Mouse (Mus musculus) right cerebral cortex, adult 18-20 months (tissue): ENCODE data around the gene Eefsec.

Experiments
- DNase-seq: peaks from one replicate; pipeline ENCODE4 v3.0.0; 2022; ENCODE audit warnings: mixed read lengths

Gene Eefsec

DNA sequence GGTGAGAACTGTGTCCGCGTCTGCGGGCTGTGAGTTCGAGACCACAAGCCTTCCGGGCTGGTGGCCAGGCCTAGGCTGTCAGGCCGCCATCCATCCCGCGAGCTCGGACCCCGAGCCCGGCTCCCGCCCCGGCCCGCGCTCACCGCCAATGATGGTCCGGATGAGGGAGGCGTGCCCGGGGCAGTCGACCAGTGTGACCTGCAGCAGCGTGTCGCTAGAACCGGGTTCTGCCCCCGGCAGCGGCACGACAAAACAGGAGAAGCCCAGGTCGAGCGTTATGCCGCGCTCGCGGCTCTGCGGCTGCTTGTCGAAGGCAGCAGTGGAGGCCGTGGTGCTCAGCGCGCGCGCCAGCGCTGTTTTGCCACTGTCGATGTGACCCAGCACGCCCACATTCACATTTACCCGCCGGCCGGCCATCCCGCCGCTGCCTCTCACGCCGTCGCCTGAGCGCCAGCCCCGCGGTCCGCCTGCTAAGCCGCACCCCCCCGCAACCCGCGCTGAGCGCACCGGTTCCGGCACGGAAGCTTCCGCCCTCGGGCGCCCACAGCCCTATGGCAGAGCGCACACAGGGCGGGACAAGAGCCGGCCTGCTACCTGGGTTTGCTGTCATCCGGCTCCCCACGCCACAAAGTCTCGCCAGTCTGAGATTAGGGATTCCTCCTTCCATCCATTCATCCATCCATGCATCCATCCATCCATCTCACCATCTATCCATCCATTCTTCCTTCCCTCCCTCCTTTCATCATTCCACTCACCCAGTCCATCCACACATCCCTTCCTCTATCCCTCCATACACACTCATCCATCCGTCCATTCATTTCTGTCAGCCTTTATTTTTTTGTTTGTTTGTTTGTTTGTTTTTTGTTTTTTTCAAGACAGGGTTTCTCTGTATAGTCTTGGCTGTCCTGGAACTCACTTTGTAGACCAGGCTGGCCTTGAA is at the start of gene Eefsec:
Eefsec (minus strand) TSS at position 477 of the 940 bp plus-strand sequence.
- peak; percentile 81 for DNase-seq

- DNase-seq: no peak
These were observed 47.4 kb upstream of the Eefsec start for GRCm38 (mm10) chr6:88493712-88494111.

DNA sequence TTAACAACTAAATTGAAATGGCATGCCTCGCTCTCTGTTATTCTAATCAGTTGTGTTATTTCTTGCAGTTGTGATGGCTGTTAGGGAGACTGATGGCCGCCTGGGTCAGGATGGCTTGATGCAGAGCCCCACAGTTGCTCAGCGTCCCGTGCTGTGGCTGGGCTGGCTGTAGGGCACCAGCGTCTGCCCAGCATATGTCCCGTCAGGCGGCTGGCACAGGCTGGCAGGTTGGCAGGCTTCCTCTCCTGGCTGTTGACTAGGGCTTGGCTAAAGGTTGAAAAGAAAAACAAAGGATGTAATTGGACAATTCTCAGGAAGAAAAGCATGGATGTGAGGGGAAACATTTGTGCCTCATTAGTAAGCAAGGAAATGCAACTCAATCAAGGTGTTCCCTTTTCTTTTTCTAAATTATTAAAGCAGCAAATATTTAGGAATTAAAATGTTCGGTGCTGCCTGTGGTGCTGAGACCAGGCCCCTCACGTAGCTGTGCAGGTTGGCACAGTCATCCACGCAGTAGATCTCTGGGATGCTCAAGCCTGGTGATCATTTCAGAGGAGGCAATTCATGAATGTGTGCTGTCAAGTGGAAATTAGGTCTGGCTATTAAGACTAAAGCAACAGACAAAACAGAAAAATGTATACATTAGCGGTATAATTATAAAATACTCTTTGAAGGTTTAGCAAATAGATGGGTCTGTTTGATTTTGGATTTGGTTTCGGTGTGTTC is 44.5 kb upstream of the Eefsec start:
- DNase-seq: peak; percentile 51

- DNase-seq: no peak
These were observed 43.5 kb upstream of the Eefsec start for GRCm38 (mm10) chr6:88489834-88490233.

DNA sequence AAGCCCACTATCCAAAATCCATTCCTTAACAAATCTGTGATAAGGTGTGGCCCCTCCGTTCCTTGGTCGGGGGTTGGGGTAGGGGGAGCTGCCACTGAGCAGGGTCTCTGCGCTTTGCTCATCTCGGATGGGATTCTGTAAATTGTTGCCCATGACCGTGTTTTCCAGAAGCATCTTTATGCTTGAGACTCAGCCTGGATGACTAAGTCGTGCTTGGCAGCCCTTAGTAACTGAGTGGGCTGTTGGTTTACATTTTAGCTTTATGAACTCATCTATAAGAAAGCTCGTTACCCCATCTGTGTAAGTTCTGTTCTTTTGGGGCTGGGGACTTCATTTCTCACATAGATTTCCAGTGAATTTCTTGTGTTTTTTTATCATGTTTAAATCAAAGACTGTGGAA is 42.7 kb upstream of the Eefsec start:
- DNase-seq: peak; percentile 33

GRCm38 (mm10) chr6:88486893-88487292 is 40.6 kb upstream of the Eefsec start:
- DNase-seq: peak; percentile 72

- DNase-seq: no peak
These were observed 39.0 kb upstream of the Eefsec start for GRCm38 (mm10) chr6:88485378-88485777.

GRCm38 (mm10) chr6:88483913-88484312 is 37.6 kb upstream of the Eefsec start:
- no peak for DNase-seq

GRCm38 (mm10) chr6:88483111-88483510 is 36.8 kb upstream of the Eefsec start:
- no peak for DNase-seq

DNA sequence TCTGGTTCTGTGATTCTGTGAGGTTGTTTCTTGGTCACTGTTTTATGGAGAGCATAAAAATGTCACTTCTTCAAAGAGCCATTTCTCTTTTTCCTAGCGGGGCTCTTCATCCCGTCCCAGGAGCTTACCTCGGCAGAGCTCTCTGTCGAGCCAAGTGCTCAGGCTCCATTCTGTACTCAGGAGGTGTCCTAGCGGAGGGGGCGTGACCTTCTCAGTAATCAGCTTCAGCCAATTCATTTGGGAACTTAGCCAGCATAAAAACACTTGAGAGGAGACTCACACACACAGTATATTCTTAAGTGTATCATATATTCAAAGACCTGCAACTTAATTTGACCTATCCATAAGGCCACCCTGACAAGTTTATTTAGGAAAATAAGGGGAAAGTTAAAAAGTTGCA is 34.1 kb upstream of the Eefsec start:
- no peak for DNase-seq

DNA sequence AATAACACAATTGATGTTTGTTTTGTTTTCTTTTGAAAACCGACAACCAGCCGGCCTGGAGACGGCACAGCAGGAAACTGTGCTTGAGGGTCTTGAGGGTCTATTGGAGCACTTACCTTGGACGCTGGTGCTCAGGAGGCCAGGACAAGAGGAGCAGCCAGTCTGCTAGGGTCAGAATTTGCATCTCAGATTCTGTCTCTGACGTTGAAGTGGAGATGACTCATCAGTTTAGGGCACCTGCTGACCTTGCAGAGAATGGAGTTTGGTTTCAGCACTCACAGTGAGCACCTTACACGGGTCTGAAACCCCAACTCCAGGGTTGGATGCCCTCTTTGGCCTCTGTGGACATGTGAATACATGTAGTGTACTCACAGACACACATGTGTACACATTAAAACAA is 23.5 kb upstream of the Eefsec start:
- DNase-seq: no peak

DNA sequence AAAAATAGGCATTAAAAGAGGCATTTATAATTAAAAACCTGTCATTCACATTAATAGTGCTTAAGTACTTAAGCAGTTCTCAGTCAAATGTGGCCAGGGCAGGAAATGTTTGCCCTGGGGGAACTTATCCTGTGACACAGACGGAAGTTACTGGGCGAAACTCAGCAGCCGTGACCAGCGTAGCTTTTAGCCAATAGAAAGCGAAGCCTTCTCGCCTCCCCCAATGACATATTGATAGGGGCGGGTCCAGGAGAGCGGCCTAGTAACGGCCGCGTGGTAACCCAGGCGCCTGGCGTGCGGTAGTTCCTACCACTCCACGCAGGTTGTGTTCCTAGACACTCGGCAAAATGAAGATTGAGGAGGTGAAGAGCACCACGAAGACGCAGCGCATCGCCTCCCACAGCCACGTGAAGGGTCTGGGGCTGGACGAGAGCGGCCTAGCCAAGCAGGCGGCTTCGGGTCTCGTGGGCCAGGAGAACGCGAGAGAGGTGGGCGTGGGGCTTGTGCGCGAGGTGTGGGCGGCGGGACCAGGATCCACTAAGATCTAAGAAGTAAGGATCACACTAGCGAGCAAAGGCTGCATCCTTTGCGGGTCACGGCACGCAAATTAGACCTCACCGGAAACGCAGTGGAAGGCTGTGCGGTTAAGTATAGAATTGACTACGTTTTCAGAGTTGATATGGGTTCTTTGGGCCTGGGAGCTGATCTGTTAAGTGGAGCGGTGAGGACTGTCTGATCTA is 19.0 kb upstream of the Eefsec start, which contains the start of gene Ruvbl1:
Ruvbl1 (plus strand) TSS at position 229 of the 740 bp plus-strand sequence.
- peak; percentile 94 for DNase-seq

DNA sequence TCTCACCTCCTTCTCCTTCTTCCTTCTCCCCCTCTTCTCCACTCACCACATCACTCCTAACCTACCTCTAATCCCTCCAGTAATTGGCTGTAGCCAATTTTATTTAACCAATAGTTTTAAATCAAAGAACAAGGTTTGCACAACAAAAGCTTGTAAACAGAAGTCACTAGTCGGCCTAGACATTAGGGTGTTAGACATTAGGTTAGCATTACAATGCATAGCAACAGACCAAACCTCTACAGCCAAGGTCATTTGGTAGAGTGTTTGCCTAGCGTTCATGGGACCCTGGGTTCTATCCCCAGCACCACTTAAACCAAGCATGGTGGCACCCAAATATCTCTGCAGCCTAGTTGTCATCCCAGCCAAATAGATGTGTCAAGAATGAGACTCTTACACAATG is 8.2 kb upstream of the Eefsec start:
- DNase-seq: no peak

GRCm38 (mm10) chr6:88447454-88447853 is 1.1 kb upstream of the Eefsec start:
- no peak for DNase-seq

DNA sequence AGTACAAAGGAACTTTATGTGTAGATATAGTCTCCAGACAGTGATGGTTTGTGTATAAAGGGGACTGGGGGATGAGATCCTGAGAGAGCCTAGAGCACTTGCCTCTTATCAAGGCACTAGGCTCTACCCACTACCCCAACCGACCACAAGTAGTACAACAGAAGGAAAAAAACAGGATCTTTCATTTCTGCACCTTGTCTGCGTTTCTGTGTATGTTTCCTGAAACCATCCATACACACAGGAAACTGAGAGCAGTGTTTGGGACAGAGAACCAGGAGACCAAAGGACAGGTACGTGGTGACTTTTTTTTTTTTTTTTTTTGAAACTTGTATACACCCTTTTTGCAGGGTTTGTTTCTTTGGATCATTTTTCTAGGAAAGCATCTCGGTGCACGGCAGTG is 678 bp downstream of the Eefsec start:
- DNase-seq: no peak

GRCm38 (mm10) chr6:88444076-88444750 is 2.1 kb downstream of the Eefsec start:
- DNase-seq: no peak

GRCm38 (mm10) chr6:88443446-88443845 is 2.9 kb downstream of the Eefsec start:
- no peak for DNase-seq

DNA sequence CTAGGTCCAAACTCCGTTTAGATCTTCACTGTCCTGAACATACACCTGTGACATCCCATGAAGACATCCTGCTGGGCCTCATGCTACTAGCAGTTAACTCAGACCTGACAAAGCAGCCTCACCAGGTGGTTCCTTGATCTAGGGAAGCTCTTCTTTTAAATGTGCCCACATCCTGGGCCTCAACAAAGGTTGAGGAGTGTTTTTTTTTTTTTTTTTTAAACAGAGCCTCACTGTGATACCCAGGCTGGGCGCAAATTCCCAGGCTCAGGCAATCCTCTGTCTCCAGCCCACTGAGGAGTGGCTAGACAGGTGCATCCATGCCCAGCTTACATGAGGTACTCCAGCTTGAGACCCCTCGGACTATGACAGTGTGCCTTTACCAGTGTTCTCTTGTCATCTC is 3.8 kb downstream of the Eefsec start:
- no peak for DNase-seq

GRCm38 (mm10) chr6:88439056-88439455 is 7.3 kb downstream of the Eefsec start:
- peak; percentile 53 for DNase-seq

- no peak for DNase-seq
These were observed 10.7 kb downstream of the Eefsec start for GRCm38 (mm10) chr6:88435609-88436008.

- peak; percentile 12 for DNase-seq
These were observed 15.1 kb downstream of the Eefsec start for GRCm38 (mm10) chr6:88431202-88431601.

DNA sequence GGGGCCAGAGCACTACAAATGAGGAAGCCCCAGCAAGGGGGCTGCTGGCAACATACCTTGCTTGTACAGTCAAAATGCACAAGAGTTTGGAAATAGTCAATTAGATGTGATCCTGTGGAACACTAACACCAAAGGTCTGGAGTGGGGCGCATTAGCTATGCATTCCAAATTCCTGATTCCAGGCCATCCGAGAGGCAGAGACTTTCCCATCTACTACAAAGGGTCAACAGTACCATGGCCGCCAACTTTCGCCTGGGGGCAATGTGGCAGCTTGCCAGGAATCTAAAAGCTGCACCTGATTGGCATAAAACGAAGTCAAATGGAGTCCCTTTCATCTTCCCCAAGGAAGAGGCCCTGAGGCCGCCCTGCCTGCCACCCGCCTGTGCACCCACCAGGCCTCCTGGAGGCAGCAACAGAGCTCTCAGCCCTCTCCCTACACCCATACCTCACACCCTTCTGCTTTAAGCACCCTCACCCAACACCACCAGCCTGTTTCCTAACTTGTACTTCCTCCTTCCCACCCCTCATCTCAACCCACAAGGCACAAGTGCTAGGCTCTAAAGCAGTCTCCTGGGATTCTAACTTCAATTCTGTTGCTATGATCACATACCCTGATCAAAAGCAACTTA is 30.1 kb downstream of the Eefsec start:
- DNase-seq: no peak
